Mouse (Mus musculus) yolk sac, embryonic 10.5 days (tissue): ENCODE measurements at regions not wholly inside any gene's neighbourhood (a gene's known extent, or its start where the extent isn't known, plus 50 kb on each side); places are given as distances from the start of the nearest gene placed in this dataset.

Source experiments
- DNase-seq: peaks from one replicate; pipeline ENCODE4 v3.0.0-alpha.2; 2017; ENCODE audit warnings: low spot score

DNA sequence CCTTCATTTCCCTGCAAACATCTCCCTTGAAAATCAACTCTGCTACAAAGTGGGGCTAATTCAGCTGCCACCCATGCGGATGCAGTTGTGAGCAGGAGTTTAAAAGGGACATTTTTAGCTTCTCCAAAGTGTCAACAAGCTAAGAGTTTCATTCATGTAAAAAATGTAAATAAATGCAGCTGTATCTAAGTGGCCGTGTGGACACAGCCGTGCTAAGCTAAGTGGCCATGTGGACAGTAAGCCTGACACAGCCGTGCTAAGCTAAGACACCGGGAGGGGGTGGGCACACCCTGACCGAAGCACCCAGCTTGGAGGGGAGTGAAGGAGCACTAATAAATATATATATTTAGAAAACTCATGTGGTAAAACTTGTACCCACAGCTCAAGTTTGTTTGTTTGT, 52.6 kb upstream of the Cnih3 start:
- no peak for DNase-seq

DNA sequence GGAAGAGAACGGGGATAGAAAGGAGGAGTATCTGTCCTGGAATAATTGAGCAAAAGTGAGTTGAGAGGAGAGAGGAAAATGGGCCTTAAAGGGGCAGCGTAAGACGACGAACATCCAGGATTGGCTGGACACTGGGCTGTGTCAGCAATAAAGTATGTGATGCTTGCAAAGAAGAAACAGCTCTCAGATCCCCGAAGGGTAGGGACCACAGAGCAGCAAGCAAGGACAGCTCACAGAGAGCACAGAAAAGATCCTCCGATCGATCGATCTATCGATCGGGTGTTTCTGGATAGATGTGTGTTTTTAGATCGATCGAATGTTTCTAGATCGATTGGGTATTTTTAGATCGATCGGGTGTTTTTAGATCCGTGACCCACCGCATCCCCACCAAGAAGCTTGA, 50.3 kb upstream of the Cnih3 start:
- no peak for DNase-seq
